In genomic region chr1:39563161-39563560, GRCm38 (mm10) we compare ENCODE assay signal across 15 mouse cellular contexts.
"Had no signal": no experiment of that assay in that cellular context is flagged by ENCODE, and none has a peak within 500 bp of the region (broad histone marks: within the 10 kb centered on the region; RNA-seq: fewer than 3 reads in every experiment).

No protein-coding gene starts in this region.

- H3K4me3 ChIP-seq: liver, embryonic 15.5 days; lung, embryonic 15.5 days; megakaryocyte, embryonic 14.5 days; midbrain, embryonic 13.5 days; midbrain, embryonic 15.5 days; neural tube, embryonic 12.5 days; stomach, embryonic 15.5 days had no signal

- H3K27me3 ChIP-seq: liver, embryonic 15.5 days; lung, embryonic 15.5 days; megakaryocyte, embryonic 14.5 days; midbrain, embryonic 13.5 days; midbrain, embryonic 15.5 days; neural tube, embryonic 12.5 days; stomach, embryonic 15.5 days had no signal

- H3K9ac ChIP-seq: liver, embryonic 15.5 days; liver, postnatal 0 days; lung, embryonic 15.5 days; midbrain, embryonic 13.5 days; midbrain, embryonic 15.5 days; neural tube, embryonic 12.5 days; stomach, embryonic 15.5 days had no signal

- ATAC-seq: liver, postnatal 0 days; midbrain, embryonic 13.5 days; midbrain, embryonic 15.5 days had no signal

- H3K4me1 ChIP-seq: liver, embryonic 15.5 days; lung, embryonic 15.5 days; midbrain, embryonic 13.5 days; midbrain, embryonic 15.5 days; stomach, embryonic 15.5 days had no signal

- H3K27ac ChIP-seq: liver, embryonic 15.5 days; lung, embryonic 15.5 days; macrophage; midbrain, embryonic 13.5 days; midbrain, embryonic 15.5 days; neural tube, embryonic 12.5 days; stomach, embryonic 15.5 days had no signal

- DNase-seq: liver, postnatal 0 days; lung, adult 2 months; right cerebral cortex, postnatal 14 days; thymus, adult 18-20 months; thymus, postnatal 14 days; thymus, postnatal 36 days had no signal

- H3K4me2 ChIP-seq: liver, embryonic 15.5 days; lung, embryonic 15.5 days; midbrain, embryonic 11.5 days; midbrain, embryonic 13.5 days; midbrain, embryonic 15.5 days; neural tube, embryonic 12.5 days; stomach, embryonic 15.5 days had no signal

- H3K9me3 ChIP-seq: liver, embryonic 15.5 days; lung, embryonic 15.5 days; megakaryocyte, embryonic 14.5 days; midbrain, embryonic 13.5 days; midbrain, embryonic 15.5 days; neural tube, embryonic 12.5 days; stomach, embryonic 15.5 days had no signal

- H3K36me3 ChIP-seq: midbrain, embryonic 15.5 days had no signal
